ENCODE assay signal across 19 mouse cellular contexts in genomic region chr7:136346531-136346930, GRCm38 (mm10).
"Had no signal": no experiment of that assay in that cellular context is flagged by ENCODE, and none has a peak within 500 bp of the region (broad histone marks: within the 10 kb centered on the region; RNA-seq: fewer than 3 reads in every experiment).

No protein-coding gene starts in this region.

- H3K27me3 ChIP-seq: intestine, embryonic 15.5 days; liver, embryonic 13.5 days had no signal

- H3K4me1 ChIP-seq: liver, embryonic 13.5 days had no signal

- H3K4me3 ChIP-seq: intestine, embryonic 15.5 days; limb, embryonic 13.5 days; liver, embryonic 13.5 days; midbrain, embryonic 12.5 days; myocyte had no signal

- H3K4me2 ChIP-seq: intestine, embryonic 15.5 days; limb, embryonic 13.5 days; liver, embryonic 13.5 days; midbrain, embryonic 12.5 days had no signal

- DNase-seq: left cerebral cortex, postnatal 4 days; liver, embryonic 13.5 days; lung, adult 2 months; lung, postnatal 14 days; lung, postnatal 4 days; right cerebral cortex, adult 18-20 months; right cerebral cortex, postnatal 14 days; right cerebral cortex, postnatal 4 days; thymus, adult 2 months; thymus, postnatal 14 days; thymus, postnatal 4 days had no signal

- H3K9ac ChIP-seq: intestine, embryonic 15.5 days; limb, embryonic 13.5 days; liver, embryonic 13.5 days; midbrain, embryonic 12.5 days had no signal

- ATAC-seq: hindbrain, embryonic 16.5 days; intestine, embryonic 15.5 days; midbrain, embryonic 16.5 days had no signal

- H3K36me3 ChIP-seq: intestine, embryonic 15.5 days; limb, embryonic 13.5 days; liver, embryonic 13.5 days; midbrain, embryonic 12.5 days had no signal

- H3K27ac ChIP-seq: intestine, embryonic 15.5 days; kidney, postnatal 0 days; limb, embryonic 13.5 days; liver, embryonic 13.5 days; midbrain, embryonic 12.5 days; stomach, postnatal 0 days had no signal

- H3K9me3 ChIP-seq: intestine, embryonic 15.5 days; limb, embryonic 13.5 days; liver, embryonic 13.5 days; midbrain, embryonic 12.5 days had no signal
